8 mouse cellular contexts compared by ENCODE assay signal in genomic region chr3:96413581-96414125, GRCm38 (mm10). TPM values are rescaled to one million over a fixed set of nuclear protein-coding genes. Genes with fewer than 3 reads are reported as not detected.
DNase-seq lines count a peak whose midpoint lies in the region; ATAC-seq and TF ChIP-seq lines count a peak whose summit lies in the region.

No protein-coding gene starts in this region.

- intact Hi-C loops in left cerebral cortex, adult 2 months (cut with DNase I) = no loop called here

- no peak overlapping the region for H3K27ac ChIP-seq in heart, embryonic 16.5 days (ENCODE audit: low read length)
- H3K27ac ChIP-seq in ES-E14 (ENCODE audit: insufficient read depth, low read depth, low read length, poor library complexity, severe bottlenecking) = peak overlapping the region; percentile 16; the same call in 1 of the 2 replicates
- H3K27ac ChIP-seq in hindbrain, embryonic 11.5 days (ENCODE audit: low read depth, low read length) = 0 out of 2 replicates have a peak overlapping the region, but pooled peaks have one; percentile 94
- peak overlapping the region; percentile 99 for H3K27ac ChIP-seq in midbrain, embryonic 10.5 days (replicated peaks)
- H3K27ac ChIP-seq in left cerebral cortex, adult 2 months = no peak overlapping the region

- DNase-seq in heart, adult 18-20 months = no peak
- no peak for DNase-seq in ES-E14 (ENCODE audit: low read depth, low spot score)
- DNase-seq in hindbrain, embryonic 11.5 days (ENCODE audit: low spot score) = no peak
- no peak for DNase-seq in midbrain, embryonic 10.5 days (ENCODE audit: low spot score)
- no peak for DNase-seq in layer of hippocampus, adult 9-11 months
- DNase-seq in ovary, postnatal 14 days (ENCODE audit: low spot score) = no peak
- no peak for DNase-seq in left cerebral cortex, adult 2 months (ENCODE audit: extremely low spot score in 1 of 2, low spot score in 2 of 2)

- no peak for TF ChIP-seq CTCF in left cerebral cortex, adult 2 months (IDR thresholded peaks at IDR 0.05)

- peak overlapping the region; percentile 96 for H3K4me2 ChIP-seq in heart, embryonic 16.5 days (ENCODE audit: low read depth, low read length)
- peak overlapping the region; percentile 91 for H3K4me2 ChIP-seq in hindbrain, embryonic 11.5 days (replicated peaks; ENCODE audit: low read depth, low read length)

- peaks cover 23% of the 10 kb centered on the region for H3K27me3 ChIP-seq in heart, embryonic 16.5 days (ENCODE audit: control insufficient read depth, insufficient read depth, low read length)
- peaks cover 21% of the 10 kb centered on the region for H3K27me3 ChIP-seq in hindbrain, embryonic 11.5 days (ENCODE audit: control insufficient read depth, insufficient read depth, low read length)
- peaks cover 31% of the 10 kb centered on the region for H3K27me3 ChIP-seq in midbrain, embryonic 10.5 days (ENCODE audit: low read depth, poor library complexity, severe bottlenecking)

- peak overlapping the region; percentile 80 for H3K4me3 ChIP-seq in heart, embryonic 16.5 days (ENCODE audit: low read length)
- H3K4me3 ChIP-seq in ES-E14 (ENCODE audit: insufficient read depth in 1 of 2, low read depth in 1 of 2, low read length in 2 of 2, poor library complexity in 1 of 2, severe bottlenecking in 1 of 2) = peak overlapping the region; percentile 72 to 74
- peak overlapping the region; percentile 69 for H3K4me3 ChIP-seq in hindbrain, embryonic 11.5 days (ENCODE audit: low read depth, low read length)
- H3K4me3 ChIP-seq in midbrain, embryonic 10.5 days = peak overlapping the region; percentile 82
- H3K4me3 ChIP-seq in left cerebral cortex, adult 2 months = no peak overlapping the region; the same call in 1 of the 2 replicates

- H3K9me3 ChIP-seq in heart, embryonic 16.5 days (replicated peaks; ENCODE audit: control insufficient read depth, low read length) = no peaks in the 10 kb centered on the region
- no peaks in the 10 kb centered on the region for H3K9me3 ChIP-seq in ES-E14 (ENCODE audit: control insufficient read depth, insufficient read depth, low read depth, low read length)
- H3K9me3 ChIP-seq in hindbrain, embryonic 11.5 days (ENCODE audit: control insufficient read depth, low read length) = no peaks in the 10 kb centered on the region
- no peaks in the 10 kb centered on the region for H3K9me3 ChIP-seq in midbrain, embryonic 10.5 days (replicated peaks)

- no peak for ATAC-seq in heart, embryonic 16.5 days (replicated peaks; ENCODE audit: extremely low read depth, insufficient read depth, low FRiP score)
- ATAC-seq in hindbrain, embryonic 11.5 days (ENCODE audit: low FRiP score) = no peak

- in situ Hi-C loops in ES-E14 (cut with MboI; ENCODE audit: low sequenced_read_pairs in 2 of 2, unreplicated experiment in 2 of 2) = loop anchor here in 1 of 2 experiments (25.0 kb wide), 1 partner anchor 326 kb away; no protein-coding TSS in a partner anchor

- 73% methylated on average over 9 of the region's 9 CpGs for WGBS in heart, embryonic 16.5 days
- WGBS in hindbrain, embryonic 11.5 days = 44% methylated on average over 9 of the region's 9 CpGs
- WGBS in midbrain, embryonic 10.5 days = 40% methylated on average over 9 of the region's 9 CpGs

- no peak overlapping the region; the same call in 1 of the 2 replicates for H3K9ac ChIP-seq in heart, embryonic 16.5 days (ENCODE audit: low read length)
- peak overlapping the region; percentile 92; the same call in 1 of the 2 replicates for H3K9ac ChIP-seq in ES-E14 (ENCODE audit: insufficient read depth, low read depth, low read length, poor library complexity, severe bottlenecking)
- H3K9ac ChIP-seq in hindbrain, embryonic 11.5 days (ENCODE audit: low read depth, low read length) = peak overlapping the region; percentile 95; the same call in 1 of the 2 replicates

- peaks cover 5% of the 10 kb centered on the region; the same call in 1 of the 2 replicates for H3K4me1 ChIP-seq in heart, embryonic 16.5 days (ENCODE audit: control insufficient read depth, insufficient read depth, low read length)
- H3K4me1 ChIP-seq in ES-E14 (ENCODE audit: control insufficient read depth in 2 of 2, insufficient read depth in 2 of 2, low read length in 2 of 2, poor library complexity in 1 of 2) = peaks cover 0 to 12% of the 10 kb centered on the region in 2 experiments; a peak in 2 of 4 replicates
- no peaks in the 10 kb centered on the region for H3K4me1 ChIP-seq in hindbrain, embryonic 11.5 days (replicated peaks; ENCODE audit: control insufficient read depth, insufficient read depth, low read length)
- peaks cover 28% of the 10 kb centered on the region for H3K4me1 ChIP-seq in midbrain, embryonic 10.5 days

- H3K36me3 ChIP-seq in heart, embryonic 16.5 days (ENCODE audit: control insufficient read depth, insufficient read depth) = no peaks in the 10 kb centered on the region
- H3K36me3 ChIP-seq in ES-E14 (ENCODE audit: control insufficient read depth, insufficient read depth, low read length, poor library complexity, severe bottlenecking) = no peaks in the 10 kb centered on the region
- no peaks in the 10 kb centered on the region for H3K36me3 ChIP-seq in hindbrain, embryonic 11.5 days (ENCODE audit: control insufficient read depth, insufficient read depth, low read length)
- peaks cover 7% of the 10 kb centered on the region for H3K36me3 ChIP-seq in midbrain, embryonic 10.5 days

TF ChIP-seq in ES-E14, 5 proteins besides CTCF, POLR2A, EP300 and RAD21:
- TF ChIP-seq ZC3H11A (IDR thresholded peaks at IDR 0.05; ENCODE audit: borderline replicate concordance, low read depth, low read length) = no peak
- TF ChIP-seq CHD2 (IDR thresholded peaks at IDR 0.05; ENCODE audit: low read depth, low read length) = no peak
- TF ChIP-seq MAFK (IDR thresholded peaks at IDR 0.05; ENCODE audit: insufficient read depth, low read depth, low read length) = no peak
- no peak for TF ChIP-seq ZNF384 (IDR thresholded peaks at IDR 0.05; ENCODE audit: low read depth, low read length)
- no peak for TF ChIP-seq HCFC1 (IDR thresholded peaks at IDR 0.05; ENCODE audit: borderline replicate concordance, insufficient read depth, low read length)
TF ChIP-seq in ES-E14: peak in this region for 0.

RNA-seq across cellular contexts. Expression of gene BC107364, which starts 38.5 kb away (rescaled TPM):
- polyA plus RNA-seq in heart, embryonic 16.5 days (2015; fragmentation: Nextera tagmentation; extraction: Ambion mirVana) = 1.3 and 1.5 TPM in 2 replicates
- total RNA-seq in heart, adult 18-20 months (2021) = not detected
- not detected in 2 replicates for total RNA-seq in ES-E14 (2012; rRNA removed)
- not detected in 2 replicates for polyA plus RNA-seq in hindbrain, embryonic 11.5 days (2014; fragmentation: Nextera tagmentation; extraction: Ambion mirVana)
- polyA plus RNA-seq in midbrain, embryonic 10.5 days (2016; fragmentation: Nextera tagmentation; extraction: Ambion mirVana) = 0.20 and 0.30 TPM in 2 replicates
- total RNA-seq in left cerebral cortex, adult 2 months (2021) = not detected

Comparison
In these comparisons a context has a peak if more than half of its experiments do, and no peak if none do; other contexts are left out.
1. H3K27ac ChIP-seq: peak in ES-E14 (single experiment), hindbrain, embryonic 11.5 days (single experiment) and midbrain, embryonic 10.5 days (single experiment); none in heart, embryonic 16.5 days (single experiment) and left cerebral cortex, adult 2 months (single experiment).